Mouse (Mus musculus) lung, adult 18-20 months (tissue): Measurements from ENCODE around the gene Aktip.

ENCODE experiments used
- DNase-seq, 2 experiments: peaks; one replicate each; pipeline ENCODE4 v3.0.0; 2022; ENCODE audit warnings: mixed read lengths in 2 of 2

Aktip gene

DNA sequence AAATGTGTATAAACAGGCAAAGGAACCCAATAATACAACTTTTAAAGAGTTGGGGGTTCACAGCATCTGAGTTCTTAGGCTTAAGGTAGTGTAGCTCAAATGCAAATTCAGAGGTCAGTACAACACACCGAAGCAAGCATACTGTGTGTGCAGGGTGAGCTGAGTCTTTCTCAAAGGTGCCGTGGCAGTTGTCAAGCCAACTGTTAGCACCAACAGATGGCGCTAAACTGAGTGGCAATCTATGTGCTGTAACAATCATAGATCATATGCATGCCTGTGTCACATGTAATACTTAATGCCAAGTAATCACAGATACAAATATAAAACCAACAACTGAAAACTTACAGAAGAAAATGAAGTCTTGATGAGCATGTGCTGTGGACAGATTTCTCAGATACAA is 81.6 kb downstream of the Aktip start:
- DNase-seq: no peak

DNA sequence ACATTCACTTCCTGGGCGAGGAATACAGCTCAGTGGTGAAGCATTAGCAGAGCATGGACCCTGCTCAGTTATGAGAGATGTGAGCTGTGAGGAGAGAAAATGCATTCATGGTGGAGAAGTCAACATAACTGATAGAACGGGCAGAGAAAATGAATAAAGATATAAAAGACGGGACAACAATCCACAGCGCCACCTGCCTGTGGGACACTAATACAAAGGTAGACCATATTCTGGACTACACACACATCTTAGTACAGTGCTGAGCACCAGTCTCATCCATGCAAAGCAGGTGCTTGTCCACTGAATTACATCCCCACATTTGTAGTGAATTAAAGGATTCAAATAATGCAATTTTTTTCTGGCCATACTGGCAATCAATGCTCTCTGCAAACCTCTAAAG is 82.2 kb downstream of the Aktip start:
- DNase-seq: no peak

DNA sequence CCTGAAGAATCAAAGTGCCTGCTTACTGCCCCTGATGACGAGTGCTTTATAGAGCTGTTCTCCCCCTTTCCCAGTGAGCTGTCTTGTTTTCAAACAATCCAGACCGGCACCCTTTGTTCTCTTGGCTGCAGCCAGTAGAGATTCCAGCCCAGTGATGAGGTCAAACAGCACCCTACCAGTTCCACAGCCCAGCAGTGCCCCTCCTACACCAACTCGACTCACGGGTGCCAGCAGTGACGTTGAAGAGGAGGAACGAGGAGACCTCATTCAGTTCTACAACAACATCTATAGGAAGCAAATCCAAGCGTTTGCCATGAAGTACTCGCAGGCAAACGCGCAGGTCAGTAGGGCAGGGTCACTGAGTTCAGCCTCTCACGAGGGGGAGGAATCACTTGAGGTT is 84.9 kb downstream of the Aktip start:
- DNase-seq: no peak

DNA sequence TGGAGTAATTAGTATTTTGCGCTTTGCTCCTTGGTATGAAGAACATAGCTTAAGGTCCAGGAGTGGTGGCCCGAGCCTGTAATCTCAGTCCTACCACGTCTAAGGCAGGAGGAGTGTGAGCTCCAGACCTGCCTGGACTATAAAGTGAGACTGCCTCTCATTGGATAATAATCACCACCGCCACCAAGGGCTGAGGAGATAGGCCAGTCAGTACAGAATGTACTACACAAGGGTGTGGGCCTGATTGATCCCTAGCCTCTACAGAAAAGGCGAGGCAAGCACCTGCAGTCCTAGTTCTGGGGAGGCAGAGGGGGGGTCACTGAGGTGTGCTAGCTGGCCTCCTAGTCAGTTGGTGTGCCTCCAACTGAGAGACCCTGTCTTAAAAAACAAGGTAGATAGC is 85.3 kb downstream of the Aktip start:
- DNase-seq: no peak

DNA sequence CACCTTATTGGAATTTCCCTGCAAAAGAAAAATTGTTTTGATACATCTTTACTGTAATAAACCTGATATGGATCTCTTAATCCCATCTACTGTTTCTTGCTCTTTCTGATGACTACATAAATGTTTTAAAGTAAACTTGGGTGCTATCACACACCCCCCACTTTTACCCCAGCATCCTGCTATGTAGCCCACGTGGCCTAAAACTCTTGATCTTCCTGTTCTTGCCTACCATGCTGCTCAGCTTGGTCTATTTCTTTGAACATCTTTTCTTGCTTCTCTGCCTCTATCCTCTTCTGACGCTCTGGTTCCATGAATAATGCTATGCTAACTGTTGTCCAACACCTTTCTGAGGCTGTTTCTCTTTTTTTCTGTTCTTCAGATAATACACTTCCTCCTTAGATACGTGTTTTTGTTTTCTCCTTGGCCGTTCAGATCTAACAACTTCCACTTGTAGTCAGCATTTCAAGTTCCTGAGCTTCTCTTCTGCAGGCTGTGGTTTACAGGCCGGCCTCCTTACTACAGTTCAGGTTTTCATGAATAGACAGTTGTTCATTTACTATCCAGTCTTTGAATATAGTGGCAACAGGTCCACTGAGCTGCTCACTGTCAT is 87.8 kb downstream of the Aktip start:
- no peak for DNase-seq

DNA sequence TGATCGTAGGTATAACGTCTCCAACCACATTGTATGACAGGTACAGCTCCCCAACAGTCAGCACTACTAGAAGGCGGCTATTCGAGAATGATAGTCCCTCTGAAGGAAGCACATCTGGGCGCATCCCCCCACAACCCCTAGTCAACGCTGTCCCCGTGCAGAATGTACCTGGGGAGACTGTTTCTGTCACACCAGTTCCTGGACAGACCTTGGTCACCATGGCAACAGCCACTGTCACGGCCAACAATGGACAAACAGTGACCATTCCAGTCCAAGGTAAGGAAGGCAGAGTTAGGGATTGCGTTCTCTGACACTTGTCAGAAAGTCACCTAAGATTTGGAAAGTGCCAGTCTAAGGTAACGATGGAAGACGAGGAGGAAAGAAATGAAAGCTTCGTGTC is 93.5 kb downstream of the Aktip start:
- peak; percentile 27 to 59 for DNase-seq

DNA sequence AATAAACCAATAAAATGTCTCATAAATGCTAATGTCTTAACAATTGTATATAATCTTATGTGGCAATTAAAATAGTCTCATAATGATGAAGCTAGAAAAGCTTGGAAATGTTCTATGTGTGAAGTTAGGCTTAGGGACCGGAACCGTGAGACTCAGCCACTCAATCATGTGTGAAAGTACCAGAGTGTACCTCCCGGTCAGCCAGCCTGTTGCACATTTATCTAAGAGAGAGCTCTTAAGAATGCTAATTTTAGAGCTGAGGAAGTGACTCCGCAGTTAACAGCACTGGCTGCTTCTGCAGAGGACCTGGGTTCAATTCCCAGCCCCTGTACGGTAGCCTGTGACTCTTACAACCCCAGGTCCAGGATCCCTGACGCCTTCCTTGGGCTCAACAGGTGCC is 101.7 kb downstream of the Aktip start:
- no peak for DNase-seq

DNA sequence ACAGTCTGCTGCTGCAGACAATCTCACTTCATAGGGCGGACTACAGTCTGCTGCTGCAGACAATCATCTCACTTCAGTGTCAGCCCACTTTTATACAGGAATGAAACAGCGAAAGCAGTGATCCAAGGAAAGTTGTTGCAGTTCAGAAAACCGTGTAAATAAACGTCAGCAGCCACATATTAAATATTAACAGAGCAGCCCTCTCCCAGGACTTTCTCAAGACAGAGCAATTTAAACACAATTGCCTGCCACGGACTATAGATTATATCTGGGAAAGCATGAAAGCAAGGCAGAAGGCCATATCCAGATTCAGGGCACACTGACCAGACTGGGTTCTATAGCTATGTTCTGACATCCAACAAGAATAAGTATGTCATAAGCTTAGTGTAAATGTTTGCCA is 105.6 kb downstream of the Aktip start:
- DNase-seq: no peak

DNA sequence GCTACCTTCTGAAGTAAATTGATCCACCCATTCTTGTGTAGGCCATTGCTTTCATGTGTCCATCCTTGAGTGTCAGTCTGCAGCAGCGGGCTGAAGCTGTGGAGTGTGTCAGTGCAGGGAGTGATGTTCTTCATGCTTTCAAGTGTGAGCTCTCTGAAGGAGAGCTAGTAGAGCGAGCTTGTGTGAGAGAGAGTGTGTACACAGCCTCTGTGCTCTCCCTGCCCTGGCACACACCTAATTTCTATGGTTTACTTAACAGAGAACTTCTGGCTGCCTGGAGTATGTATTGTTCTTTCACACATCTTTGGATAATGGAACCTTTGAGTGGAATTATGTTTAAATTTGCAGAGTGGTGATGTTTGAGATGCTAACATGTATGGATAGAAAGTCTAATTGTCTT is 110.2 kb downstream of the Aktip start:
- no peak for DNase-seq

DNA sequence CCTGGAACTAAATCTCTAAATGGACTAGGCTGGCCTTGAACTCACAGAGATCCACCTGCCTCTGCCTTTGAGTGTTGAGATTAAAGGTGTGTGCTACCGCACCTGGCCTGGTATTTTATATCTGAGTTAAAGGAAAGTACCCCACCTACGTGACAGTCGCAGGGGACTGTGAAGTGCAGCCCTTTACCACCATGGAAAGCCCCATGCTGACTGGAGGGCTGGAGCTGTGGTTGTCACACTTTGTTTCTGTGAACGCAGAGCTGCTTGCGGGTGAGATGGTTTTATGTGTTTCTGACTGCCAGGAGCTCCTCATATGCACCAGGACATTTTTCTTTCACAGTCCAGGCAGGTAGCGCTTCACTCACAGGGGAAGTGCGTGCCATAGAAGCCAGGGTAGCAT is 111.3 kb downstream of the Aktip start:
- no peak for DNase-seq

DNA sequence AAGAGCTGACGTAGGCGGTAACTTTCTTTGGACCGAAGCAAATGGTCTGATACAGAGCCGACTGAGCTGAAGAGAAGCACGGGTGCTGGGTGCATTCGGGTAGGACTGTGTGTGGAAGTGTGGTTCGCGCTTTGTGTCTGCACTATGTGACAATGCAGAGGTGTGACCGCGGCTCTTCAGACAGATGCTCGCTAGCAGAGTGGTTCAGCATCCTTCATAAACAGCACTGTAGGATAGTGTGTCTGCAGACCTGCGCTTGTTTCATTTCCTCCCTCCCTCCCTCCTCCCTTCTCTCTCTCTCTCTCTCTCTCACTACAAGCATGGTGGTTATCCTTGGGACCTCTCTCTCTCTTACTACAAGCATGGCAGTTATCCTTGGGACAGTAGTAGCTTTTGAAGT is 117.3 kb downstream of the Aktip start:
- no peak for DNase-seq

DNA sequence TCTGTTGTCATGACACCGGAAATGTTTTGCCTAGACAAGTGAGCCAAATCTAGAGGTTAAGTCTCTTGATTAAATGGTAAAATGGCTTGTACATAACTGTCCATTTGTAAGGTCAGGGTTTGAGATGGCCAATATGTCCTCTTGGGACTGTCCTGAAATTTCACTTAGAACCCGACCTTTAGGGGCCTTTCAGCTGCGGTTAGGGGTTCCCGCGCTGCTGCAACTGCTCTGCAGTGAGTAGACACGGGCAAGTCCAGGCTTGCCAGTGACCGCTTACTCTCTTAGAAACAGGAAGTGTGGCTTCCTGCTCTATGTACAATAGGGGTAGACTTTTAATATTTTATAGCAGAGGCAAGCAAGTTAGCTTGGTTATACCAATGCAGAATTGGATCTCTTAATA is 117.9 kb downstream of the Aktip start:
- DNase-seq: peak in 1 of 2 experiments; percentile 33

DNA sequence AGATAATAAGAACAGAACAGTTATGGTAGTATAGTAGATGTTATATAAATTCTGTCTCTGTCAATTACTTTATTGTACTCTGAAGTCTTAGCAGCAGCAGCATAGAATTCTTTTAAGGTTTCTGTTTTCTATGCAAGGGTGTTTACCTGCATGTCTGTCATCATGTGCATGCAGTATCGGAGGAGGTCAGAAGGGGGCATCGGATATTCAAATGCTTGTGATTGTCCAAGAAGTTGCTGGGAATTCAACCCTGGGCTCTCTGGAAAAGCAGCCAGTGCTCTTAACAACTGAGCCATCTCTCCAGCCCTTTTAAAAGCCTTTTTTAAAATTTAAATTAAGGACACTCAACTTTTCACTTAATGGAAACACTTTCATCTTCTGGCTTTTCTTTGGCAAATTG is 120.1 kb downstream of the Aktip start:
- DNase-seq: no peak

DNA sequence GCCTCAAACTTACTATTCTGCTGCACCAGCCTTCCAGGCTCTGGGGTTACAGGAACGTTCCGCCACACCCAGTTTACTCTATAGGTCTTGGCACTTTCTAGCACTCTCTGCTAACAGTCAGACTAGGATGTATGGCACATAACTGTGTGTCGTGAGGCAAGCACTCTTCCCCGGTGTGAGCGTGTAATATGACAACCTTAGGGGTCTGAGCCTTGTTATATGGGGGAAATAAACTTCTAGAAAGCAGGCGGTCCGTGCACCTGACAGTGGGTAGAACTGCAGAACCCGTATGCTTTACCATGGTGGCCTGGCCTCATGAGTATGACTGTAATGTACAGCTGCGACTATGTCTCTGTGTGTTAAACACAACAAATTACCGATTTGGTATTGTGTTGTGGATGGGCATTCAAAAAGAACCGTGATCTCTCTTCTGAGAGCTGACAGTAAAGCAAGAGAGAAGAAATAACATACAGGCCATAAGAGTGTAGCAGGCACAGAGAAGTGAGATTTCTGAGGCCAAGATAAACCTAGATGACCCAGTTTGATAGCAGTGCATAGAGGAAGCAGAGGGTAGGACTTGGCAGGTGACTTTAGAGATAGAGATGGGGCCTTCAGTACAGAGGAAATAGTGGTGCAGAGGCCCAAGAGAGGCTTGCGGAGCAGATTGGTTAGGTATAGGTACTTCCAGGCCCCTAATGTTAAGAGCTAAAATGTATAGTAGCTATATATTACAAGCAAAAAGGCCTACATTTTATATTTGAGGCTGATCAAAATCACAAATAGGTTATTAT is 122.5 kb downstream of the Aktip start:
- DNase-seq: no peak

DNA sequence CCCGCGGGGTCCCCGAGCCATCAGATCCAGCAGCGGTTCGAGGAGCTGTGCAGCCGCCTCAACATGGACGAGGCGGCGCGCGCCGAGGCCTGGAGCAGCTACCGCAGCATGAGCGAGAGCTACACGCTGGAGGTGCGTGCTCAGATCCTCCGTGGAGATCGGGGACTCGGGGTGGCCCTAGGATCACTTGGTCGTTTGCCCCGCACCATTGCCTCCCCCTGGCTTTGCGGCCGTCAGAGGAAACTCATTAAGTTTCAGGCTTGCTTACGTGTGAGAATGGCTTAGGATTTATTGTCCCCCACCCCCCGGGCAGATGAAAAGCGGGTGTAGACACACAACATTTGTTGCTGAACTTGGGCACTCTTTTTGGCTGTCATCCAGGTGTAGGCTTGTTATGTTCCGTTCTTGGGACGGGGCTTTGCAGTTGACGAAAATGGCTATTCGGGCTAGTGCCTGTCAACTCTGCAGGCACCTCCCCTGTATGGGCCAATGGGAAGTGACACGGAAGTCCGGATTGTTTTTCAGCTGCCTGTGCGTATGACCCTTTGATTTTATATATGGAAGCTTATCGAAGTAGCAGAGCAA is 129.4 kb downstream of the Aktip start:
- DNase-seq: peak; percentile 88 to 91

DNA sequence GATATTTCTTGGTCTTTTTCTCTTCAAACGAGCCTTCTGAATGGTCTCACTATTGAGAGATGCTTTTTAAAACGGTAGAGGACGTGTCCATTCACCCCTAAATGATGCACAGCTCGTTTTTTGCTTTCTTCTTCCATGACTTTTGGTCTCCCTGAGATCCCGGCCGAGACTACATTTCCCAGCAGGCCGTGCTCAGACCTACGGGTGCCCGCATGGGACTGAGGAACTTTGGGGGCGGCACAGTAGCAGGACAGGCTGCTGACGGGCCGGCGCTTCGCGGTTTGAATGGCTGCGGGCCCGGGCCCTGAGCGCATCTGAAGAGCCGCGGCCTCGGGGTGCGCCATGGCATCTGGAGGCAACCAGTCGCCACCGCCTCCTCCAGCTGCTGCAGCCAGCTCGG is 129.9 kb downstream of the Aktip start, which contains the start of gene Rbl2:
Gene Rbl2, plus strand, starts transcription at position 224 of the 400 bp plus-strand sequence.
- peak; percentile 97 for DNase-seq

DNA sequence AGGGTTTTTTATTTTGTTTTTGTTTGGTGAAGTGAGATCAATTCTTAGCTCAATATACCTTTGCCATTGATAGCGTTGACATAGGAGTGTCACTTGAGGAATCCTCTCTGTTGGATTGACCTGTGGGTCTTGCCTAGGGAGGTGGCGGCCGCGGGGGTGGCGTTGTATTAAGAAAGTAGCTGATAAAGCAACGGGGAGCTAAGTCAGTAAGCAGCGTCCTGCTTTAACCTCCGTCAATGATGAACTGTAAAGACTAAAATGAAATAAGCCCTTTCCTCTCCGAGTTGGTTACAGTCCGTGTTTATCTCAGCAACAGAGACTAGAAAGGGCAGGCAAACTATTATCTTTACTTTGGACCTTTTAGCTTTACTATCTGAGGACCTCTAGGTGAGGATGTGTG is 130.4 kb downstream of the Aktip start:
- no peak for DNase-seq

DNA sequence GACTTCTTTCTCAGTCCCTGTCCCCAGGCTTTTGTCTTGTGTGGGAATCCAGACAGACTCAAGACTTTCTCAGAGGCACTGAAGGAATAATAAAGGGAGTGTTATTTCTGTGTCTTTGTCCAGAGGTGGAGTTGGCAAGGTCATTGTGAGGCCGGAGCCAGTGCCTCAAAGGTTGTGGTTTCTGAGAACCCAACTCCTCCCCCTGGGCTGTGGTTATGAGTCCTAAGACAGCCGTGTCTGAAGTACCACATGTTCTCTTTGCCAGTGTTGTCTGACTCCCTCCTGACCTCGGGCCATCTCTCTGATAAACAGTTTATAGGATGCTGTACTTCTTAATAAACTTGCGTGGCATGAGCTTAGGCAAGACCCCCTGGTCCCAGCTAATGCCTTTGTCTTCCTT is 134.6 kb downstream of the Aktip start:
- no peak for DNase-seq
